Mouse (Mus musculus) kidney, postnatal 10 days (tissue): Measurements from ENCODE around the gene Sult2b1.

ENCODE experiments used
- DNase-seq: peaks from one replicate; pipeline ENCODE4 v3.0.0; 2021; ENCODE audit warnings: mixed read lengths

The Sult2b1 gene

DNA sequence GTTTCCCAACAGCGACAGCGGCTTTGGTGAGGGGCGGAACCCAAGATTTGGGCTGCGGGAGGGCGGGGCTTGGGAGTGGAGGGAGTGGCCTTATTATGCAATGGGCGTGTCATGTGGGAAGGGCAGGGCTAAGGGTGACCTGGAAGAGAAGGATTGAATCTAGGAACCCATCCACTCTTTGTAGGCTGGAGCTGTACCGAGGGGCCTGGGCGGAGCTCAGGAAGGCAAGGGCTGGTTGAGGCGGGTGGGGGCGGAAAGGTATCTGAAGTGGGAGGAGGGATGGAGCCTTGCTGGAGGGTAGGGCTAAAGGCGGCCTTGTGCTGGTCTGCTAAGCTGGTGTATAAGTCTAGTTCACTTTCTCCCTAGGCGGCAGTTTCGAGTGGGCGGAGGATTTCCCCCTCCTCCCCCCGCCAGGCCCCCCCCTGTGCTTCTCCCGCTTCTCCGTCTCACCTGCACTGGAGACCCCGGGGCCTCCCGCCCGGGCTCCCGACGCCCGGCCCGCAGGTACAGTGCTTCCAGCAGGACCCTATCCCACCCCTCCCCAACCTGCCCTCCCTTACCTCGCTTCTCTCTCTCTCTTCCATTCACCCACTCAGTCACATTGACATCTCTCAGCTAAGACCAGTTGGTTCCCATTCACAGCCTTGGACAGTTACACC lies 16.2 kb upstream of the Sult2b1 start:
- DNase-seq = peak; percentile 65

DNA sequence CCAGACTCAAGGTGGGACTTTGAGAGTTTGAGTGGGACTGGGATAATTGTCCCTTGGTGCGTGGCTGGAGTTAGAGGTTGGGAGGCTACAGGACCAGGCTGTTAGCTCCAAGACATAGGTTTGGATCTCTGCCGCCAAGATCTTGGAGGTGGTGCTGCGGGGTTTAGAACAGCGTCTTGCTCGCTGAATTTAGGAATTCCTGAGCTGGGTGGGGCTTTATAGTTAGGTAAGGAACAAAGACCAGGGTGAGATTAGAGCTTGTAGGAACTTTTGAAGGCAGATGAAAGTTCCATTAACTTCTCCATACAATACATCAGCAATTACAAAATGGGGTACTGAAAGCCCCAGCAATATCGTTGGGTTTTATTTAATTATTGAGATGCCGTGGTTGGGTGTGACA lies 15.5 kb upstream of the Sult2b1 start:
- DNase-seq = no peak

DNA sequence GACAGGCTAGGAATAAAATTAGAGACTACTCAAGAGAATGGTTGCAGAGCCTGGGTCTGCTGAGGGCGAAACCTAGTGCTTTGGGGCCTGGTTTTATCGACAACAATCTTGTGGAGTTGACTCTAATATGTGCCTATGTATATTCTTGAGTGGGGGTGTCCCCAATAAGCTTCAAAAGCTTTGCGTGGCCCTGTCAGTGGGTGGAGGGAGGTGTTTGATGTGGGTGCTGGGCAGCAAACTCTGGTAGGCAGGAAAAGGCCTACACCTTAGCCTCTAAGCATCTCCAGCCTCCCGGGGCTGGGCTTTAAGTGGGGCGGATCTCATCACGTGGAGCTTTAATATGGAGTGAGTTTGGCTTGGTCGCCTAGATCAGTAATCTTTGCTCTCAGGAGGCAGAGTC lies 14.5 kb upstream of the Sult2b1 start:
- no peak for DNase-seq

DNA sequence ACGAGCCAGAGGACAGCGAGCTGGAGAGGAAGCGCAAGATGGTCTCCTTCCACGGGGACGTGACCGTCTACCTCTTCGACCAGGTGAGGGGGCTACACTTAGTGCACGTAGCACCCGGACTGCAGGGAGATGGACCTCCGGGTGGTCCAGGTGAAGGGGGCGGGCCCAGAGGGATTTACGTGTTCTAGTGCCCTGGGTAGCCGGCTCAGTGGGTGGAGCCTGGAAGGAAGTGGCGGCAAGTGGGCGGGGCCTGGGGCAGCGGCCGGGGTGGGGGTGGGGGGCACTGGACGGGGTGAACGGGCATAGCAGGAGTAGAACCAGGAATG lies 14.0 kb upstream of the Sult2b1 start:
- peak; percentile 70 for DNase-seq

DNA sequence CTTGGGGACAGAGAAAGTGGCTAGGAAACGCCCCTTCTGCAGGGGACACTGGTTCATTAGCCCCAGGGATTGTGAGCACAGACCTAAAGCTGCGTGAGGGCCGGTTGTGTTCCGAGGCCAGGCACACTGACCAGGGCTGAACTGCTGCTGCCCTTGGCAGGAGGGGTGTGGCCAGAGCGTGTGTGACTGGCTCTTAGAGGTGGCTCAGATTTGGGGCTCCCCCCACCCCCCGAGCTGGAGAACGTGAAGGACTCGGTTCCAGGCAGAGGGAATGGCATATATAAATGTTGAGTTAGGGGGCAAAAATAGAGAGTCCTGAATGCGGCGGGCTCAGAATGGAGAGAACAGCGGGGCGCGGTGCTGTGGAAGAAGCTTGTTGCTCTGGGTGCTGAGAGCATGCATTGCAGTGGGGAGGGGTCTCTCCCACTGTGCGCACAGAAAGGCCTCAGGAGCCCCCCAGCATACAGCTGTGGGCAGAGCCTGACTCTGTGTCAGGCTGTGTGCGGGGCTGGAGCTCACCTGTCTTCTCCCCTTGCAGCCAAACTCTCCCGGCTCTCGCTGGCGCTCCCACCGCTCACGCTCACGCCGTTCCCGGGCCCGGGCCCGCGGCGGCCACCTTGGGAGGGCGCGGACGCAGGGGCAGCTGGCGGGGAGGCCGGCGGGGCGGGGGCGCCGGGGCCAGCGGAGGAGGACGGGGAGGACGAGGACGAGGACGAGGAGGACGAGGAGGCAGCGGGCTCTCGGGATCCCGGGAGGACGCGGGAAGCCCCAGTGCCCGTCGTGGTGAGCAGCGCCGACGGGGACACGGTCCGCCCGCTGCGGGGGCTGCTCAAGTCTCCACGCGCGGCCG lies 13.4 kb upstream of the Sult2b1 start:
- DNase-seq = no peak

DNA sequence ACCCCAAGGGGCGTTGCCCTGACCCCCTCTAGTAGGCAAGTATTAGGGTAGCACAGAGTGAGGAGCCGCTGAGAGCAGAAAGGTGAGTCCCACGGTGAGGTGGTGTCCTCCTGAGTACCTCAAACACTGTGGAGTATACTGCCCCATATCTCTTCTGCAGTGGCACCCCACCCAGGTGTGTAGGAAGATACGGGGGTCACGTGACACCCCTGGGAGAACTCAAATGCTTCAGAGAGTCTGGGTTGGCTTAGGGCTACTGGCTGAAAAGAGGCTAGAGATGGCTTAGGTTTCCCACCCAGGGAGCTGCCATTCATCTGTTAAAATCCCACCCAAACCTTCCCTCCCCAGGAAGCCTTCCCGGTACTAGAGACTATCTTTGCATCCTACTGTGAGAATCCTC lies 12.5 kb upstream of the Sult2b1 start:
- DNase-seq = no peak

DNA sequence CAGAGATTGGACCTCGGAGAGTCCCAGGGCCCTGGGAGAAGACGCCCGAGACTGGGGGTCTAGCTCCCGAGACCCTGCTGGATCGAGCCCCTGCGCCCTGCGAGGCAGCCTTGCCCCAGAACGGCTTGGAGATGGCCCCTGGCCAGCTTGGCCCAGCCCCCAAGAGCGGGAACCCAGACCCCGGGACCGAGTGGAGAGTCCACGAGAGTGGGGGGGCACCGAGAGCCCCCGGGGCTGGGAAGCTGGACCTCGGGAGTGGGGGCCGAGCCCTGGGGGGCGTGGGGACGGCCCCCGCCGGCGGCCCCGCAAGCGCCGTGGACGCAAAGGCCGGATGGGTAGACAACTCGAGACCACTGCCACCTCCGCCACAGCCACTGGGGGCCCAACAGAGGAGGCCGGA lies 10.5 kb upstream of the Sult2b1 start:
- no peak for DNase-seq

DNA sequence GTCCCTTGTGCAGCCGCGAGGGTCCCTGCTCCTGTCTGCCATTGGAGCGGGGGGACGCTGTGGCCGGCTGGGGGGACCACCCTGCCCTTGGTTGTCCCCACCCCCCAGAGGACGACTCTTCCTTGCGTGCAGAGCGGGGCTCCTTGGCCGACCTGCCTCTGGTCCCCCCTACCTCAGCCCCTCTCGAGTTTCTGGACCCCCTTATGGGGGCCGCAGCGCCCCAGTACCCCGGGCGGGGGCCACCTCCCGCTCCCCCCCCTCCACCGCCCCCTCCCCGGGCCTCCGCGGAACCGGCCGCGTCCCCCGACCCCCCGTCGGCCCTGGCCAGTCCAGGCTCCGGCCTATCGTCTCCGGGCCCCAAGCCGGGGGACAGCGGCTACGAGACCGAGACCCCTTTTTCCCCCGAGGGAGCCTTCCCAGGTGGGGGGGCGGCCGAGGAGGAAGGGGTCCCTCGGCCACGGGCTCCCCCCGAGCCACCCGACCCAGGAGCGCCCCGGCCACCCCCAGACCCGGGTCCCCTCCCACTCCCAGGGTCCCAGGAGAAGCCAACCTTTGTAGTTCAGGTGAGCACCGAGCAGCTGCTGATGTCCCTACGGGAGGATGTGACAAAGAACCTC lies 9.6 kb upstream of the Sult2b1 start:
- DNase-seq = no peak

DNA sequence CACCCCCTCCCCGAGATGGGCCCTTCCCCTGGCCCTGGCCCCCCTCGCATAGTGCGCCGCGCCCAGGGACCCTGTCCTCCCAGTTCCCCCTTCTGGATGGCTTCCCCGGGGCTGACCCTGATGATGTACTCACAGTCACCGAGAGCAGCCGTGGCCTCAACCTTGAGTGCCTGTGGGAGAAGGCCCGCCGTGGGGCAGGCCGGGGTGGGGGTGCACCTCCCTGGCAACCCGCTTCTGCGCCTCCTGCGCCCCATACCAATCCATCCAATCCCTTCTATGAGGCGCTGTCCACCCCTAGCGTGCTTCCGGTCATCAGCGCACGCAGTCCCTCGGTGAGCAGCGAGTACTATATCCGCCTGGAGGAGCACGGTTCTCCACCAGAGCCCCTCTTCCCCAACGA lies 8.8 kb upstream of the Sult2b1 start:
- DNase-seq = peak; percentile 8

DNA sequence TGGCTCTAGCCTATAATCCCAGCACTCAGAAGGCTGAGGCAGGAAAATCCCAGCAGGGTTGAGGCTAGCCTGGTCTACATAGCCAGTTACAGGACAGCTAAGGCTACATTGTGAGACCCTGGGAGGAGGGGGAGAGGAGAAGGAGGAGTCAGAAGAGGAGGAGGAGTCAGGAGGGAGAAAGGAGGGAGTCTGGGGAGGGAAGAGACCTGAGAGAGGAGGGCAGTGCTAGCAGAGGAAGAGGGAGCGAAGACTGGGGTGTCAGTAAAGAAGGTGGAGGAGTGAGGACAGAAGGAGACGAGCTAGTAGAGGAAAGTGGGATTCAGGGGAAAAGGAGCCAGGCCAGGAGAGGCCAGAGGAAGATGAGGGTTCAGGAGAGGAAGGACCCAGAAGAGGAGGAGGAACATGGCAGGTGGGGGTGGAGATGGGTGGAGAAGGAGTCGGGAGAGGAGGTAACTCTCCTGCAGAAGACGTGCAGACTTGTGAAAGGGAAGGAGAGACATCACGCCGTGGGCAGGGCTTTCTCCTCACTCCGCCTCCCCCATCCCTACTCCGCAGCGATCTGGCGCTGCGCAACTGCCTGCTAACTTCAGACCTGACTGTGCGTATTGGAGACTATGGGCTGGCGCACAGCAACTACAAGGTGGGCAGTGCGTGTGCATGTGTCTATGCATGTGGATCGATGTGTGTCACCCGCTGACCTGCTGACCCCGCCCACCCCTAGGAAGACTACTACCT lies 7.5 kb upstream of the Sult2b1 start:
- DNase-seq = no peak

DNA sequence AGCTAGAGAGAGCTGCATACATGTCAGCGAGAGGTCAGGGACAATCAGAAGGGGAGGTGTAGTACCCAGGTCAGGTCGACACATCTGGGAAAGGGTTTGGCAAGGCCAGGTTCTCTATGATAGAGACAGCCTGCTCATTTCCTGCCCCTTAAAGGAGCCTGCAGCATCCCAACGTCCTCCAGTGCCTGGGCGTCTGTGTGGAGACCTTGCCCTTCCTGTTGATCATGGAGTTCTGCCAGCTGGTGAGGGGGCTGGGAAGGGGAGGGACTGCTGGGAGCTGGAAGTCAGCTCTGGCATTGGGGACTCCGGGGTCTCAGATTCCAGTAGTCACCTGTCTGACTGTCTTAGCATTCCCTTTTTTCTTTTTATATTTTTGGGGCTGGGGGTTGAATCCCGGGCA lies 6.3 kb upstream of the Sult2b1 start:
- peak; percentile 76 for DNase-seq

DNA sequence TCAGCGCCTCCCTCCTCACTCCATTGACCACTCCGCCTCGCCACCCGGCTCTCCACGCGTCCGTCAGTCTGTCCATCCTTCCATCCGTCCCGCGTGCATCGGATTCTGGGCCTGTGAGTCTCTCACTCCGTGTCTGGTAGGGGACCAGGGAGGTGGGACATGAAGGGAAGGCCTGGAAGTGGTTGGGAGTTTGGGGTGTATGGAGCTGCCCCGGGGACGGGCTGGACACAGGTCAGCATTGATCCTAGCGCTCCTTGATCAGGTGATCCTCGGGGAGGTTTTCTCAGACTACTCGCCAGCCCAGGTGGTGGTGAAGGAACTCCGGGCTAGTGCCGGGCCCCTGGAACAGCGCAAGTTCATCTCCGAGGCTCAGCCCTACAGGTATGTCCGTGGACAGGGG lies 3.2 kb upstream of the Sult2b1 start:
- no peak for DNase-seq

DNA sequence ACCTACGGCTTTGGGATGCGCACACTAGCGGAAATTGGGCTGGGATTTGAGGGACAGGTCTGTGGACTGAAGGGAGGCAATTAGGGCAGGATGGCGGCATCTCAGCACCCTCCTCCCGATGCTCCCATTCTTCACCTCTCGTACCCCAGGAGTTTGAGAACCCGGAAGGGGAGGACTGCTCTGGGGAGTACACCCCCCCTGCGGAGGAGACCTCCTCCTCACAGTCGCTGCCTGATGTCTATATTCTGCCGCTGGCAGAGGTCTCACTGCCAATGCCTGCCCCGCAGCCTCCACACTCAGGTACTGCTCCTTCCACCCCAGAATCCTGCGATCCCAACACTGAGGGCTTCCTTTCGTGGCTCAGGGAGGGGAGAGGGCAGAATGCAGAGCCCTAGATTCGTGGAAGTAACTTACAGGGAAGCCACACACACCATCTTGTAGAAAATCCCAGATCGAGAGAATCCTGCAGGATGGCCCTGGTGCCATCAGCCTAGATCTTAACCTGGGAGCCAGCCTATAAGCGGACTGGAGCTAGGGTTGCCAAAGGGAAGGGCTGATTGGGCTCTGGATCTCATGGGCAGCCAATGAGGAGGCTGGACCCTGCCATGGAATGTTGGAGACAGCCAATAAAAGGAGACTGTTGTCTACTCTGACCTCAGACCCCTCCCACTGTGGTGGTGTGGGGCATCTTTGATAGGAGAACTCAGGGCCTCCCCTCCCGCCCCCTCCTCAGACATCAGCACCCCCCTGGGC lies 2.4 kb upstream of the Sult2b1 start:
- DNase-seq = no peak

DNA sequence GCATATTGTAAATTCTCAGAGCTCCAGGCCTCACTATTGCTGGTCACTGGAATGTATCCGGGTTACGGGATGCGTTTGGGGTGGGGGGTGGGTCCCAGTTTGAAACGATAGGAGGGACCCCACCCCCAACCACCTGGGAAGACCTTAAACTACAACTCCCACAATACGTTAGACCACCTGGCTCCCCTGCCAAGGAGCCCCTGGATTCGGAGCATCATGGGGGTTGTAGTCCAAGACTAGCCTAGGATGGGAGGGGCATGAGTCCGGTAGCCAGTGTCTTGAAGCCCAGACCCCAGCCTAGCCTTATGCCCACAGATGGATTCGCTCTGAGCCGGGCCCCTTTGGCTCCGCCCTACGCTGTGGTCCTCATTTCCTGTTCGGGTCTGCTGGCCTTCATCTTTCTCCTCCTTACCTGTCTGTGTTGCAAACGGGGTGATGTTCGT lies 1.7 kb upstream of the Sult2b1 start:
- DNase-seq = peak; percentile 59

DNA sequence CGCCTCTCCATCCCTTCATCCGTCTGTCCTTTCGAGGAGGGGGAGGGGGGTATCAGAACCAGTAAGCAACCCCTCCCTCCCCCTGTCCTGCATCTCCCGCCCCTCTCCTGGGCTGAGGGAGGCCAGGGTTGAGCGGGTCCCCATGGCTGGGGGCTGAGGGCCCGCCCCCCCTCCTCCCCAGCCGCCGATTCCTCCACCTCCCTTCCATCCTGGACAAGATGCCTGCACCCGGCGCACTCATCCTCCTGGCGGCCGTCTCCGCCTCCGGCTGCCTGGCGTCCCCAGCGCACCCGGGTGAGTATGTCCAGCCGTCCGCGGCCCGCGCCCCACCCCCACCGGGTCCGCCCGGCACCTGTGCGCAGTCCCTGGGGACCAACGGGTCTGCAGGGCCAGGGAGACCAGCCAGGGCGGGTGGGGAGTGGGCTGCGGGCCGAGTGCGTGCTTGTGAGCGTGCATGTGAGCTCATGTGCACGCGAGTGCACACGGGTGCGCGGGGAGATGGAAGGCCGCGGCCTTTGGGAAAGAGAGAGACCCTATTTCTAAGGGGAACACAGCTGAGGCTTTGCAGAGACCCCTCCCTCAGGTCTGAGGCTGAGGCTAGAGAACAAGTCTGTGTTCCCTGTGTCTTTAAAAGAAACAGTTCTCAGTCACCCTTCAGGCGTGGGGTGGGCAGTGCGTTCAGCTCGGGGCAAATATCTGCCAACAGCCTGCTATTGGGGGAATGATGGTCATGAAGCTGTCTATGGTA lies 1.1 kb upstream of the Sult2b1 start:
- peak; percentile 67 for DNase-seq

DNA sequence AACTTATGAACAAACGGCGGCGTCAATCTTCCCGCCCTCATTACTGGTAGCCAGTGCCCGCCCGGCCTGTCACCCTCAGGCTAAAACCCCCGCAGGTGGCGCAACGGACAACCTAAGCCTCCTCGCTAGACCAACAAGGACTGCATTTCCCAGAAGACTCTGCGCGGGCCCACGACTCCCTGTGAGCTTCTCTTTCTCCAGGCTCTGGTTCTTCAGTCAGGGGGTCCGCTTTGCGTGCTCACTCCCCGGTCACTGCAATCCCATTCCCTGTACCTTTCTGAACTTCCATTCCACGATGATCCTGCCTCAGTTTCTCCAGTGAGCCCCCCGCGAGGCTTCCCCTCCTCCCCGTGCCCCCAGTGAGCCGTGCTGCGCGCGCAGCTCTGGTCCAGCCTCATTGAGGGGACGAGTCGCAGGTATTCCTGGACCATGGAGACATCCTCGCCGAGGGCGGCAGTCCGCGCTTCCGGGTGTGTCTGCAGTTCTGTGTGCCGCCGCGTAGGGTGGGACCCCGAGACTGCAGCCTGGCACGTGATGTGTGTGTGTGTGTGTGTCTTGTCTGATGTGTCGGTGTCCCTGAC lies 868 bp downstream of the Sult2b1 start, which contains the start of gene Lmtk3:
Gene Lmtk3 (plus strand): TSS at position 228 of the 581 bp plus-strand sequence.
- peak; percentile 78 for DNase-seq

DNA sequence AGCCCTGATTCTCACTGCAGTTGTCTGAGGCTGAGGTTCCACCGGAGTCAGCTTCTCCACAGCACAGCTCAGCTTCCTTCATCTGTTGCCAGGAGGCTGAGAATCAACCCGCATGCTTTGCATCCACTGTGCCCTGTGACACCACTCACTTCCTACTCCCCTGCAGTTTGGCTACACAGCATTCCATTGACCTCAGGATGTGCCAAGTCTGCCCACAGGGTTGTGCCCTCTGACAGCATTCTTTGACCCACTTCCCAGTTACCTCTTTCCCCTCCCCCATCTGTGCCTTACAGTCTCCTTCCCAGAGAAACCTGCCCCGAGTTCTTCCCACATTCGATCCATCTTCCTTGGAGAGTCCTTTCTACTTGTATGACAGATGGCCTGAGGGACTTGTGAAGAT lies 2.2 kb downstream of the Sult2b1 start:
- no peak for DNase-seq

DNA sequence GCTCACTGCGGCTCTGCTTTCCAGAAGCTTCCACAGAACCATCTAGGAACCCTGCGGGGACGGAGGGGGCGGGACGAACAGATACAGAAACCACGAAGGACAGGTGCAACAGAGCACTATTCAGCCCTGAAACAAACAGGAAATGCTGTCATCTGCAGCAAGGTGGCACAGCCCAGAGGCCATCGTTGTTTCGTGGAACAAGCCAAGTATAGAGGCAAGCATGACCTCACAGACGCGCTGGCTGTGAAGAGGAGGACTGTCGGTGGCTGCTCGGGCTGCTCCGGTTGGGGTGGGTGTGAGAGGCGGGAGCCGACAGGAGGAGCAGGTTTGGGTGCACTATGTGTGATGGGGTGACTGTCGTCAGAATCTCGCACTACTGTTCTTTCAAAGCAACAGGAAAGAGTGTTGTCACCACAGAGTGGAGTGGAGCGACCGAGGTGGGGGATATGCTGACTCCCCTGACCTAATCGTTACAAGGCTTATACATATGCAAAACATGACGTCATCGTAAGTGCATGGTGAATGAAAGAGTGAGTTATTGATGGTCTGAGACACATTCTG lies 5.3 kb downstream of the Sult2b1 start:
- no peak for DNase-seq

DNA sequence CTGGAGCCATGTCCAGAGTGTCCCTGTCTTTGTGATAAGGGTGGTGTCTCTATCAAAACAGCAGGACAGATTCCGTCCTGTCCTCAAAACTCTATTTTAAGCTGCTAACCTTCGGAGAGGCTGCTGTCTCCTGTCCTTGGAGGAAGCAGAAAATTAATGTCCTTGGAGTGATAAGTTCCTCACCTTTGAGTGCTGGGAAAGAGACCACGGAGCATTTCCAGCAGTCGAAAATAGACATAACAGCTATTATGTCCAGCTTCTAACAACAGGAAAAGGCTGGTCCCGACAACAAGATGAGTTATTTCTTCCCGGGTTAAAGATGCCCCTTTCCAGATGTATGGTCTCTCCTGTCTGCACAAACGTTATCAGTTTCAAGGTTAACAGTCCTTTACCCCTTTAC lies 9.2 kb downstream of the Sult2b1 start:
- DNase-seq = no peak

DNA sequence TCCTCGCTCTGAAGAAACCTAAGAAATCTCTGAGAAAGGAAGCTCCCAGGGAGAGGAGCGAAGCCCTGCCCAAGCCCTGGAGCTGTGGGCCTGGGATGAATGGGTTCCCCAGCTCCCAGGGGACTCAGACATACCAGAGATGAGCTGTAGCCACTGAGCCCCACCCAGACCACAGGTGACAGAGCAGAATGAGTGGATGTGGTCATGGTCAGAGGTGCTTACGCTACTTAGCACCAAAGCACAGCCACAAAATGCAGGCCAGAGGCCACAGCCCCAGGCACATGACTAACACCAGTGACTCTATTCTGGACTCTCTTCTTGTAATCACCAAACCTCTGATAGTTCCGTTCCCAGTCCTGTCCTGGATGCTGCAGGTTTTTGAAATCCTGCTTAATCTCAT lies 13.4 kb downstream of the Sult2b1 start:
- no peak for DNase-seq

DNA sequence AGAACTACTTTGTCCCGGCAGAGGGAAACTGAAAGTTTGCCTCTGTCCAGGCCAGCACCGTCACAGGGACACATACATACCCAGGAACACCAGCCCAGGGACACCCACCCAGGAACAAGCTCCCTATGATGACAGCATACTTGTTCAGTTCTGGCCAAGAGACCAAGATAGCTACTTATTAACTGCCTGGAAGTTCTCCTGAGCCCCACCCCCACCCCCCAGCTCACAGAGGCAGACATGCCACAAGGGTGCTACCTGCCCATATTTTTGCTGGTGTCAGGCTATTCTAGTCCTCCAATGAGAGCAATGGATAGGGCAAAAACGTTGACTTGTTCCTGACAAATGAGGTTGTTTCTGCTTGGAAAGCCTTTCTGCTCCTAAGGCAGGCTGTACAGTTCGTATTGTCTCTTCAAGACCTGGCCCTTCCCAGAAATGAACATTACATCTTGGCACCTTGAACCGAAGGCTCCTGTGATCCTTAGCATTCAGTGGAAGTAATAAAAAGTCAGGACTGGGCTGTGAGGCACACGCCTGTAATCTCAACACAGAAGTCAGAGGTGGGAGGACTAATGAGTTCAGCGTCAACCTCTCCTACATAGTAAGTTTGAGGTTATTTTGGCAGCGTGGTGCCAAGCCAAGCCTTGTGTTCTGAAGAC lies 13.9 kb downstream of the Sult2b1 start:
- DNase-seq = no peak
